Mouse (Mus musculus) hindbrain, postnatal 0 days (tissue): Measurements from ENCODE around the gene 4933402J07Rik. TPM values are rescaled to one million over a fixed set of nuclear protein-coding genes. Genes with fewer than 3 reads are reported as not detected.
A peak's percentile ranks its signal among the peaks of the same experiment; 100 is the strongest.

Experiments used
- ATAC-seq: fragments of 200-750 bp; cut with Nextera tagmentation; 2 replicates; pipeline ENCODE4 v1.8.0; 2017; ENCODE audit warnings: mild to moderate bottlenecking, moderate TSS enrichment, moderate library complexity
- DNase-seq: peaks from one replicate; pipeline ENCODE4 v3.0.0-alpha.2; 2015; ENCODE audit warnings: low spot score
- H3K27ac ChIP-seq: fragments of 300-500 bp; sonication (generic); 2 replicates; pipeline ENCODE4 v1.5.1; 2014; ENCODE audit warnings: mild to moderate bottlenecking
- H3K27me3 ChIP-seq: fragments of 300-500 bp; sonication (generic); 2 replicates; pipeline ENCODE4 v1.6.1; 2014; ENCODE audit warnings: low read length, mixed read lengths; ENCODE audit not compliant: insufficient read depth
- H3K36me3 ChIP-seq: fragments of 300-500 bp; sonication (generic); 2 replicates; pipeline ENCODE4 v1.6.1; 2014; ENCODE audit warnings: low read length, mixed read lengths; ENCODE audit not compliant: insufficient read depth
- H3K4me1 ChIP-seq: fragments of 300-500 bp; sonication (generic); 2 replicates; pipeline ENCODE4 v1.6.1; 2014; ENCODE audit warnings: antibody characterized with exemption, low read length, mixed read lengths; ENCODE audit not compliant: insufficient read depth
- H3K4me2 ChIP-seq: fragments of 300-500 bp; sonication (generic); 2 replicates; pipeline ENCODE4 v1.6.1; 2014; ENCODE audit warnings: low read depth, mild to moderate bottlenecking, low read length, moderate library complexity, mixed read lengths
- H3K4me3 ChIP-seq: fragments of 300-500 bp; sonication (generic); 2 replicates; pipeline ENCODE4 v1.5.1; 2014; ENCODE audit warnings: low read length
- H3K9ac ChIP-seq: fragments of 300-500 bp; sonication (generic); replicated peaks from 2 replicates; pipeline ENCODE4 v1.6.1; 2014; ENCODE audit warnings: mild to moderate bottlenecking, low read length, moderate library complexity, mixed read lengths
- H3K9me3 ChIP-seq: fragments of 300-500 bp; sonication (generic); 2 replicates; pipeline ENCODE4 v1.6.1; 2016; ENCODE audit warnings: low read length, mixed read lengths
- CTCF ChIP-seq: IDR thresholded peaks from 2 replicates; pipeline ENCODE4 v1.5.1; 2016; ENCODE audit warnings: antibody characterized with exemption, control low read depth, low read depth
- WGBS: fragments of 180-500 bp; shearing (Covaris S2); extraction: QIAGEN DNeasy Blood & Tissue Kit; methylation state at CpG from one replicate; pipeline ENCODE4 v1.1.7; 2014; 5-methylcytosine and 5-hydroxymethylcytosine counted together
- polyA plus RNA-seq: library from polyadenylated mRNA; unstranded; fragments of >200 nt; fragmentation: Nextera tagmentation; extraction: Ambion mirVana; gene quantifications from 2 replicates; pipeline ENCODE4 v1.2.1, GENCODE M21; 2015
- total RNA-seq: library from RNA; depleted of rRNA; stranded (reverse); fragments of >200 nt; gene quantifications from 2 replicates; pipeline ENCODE4 v1.2.3, GENCODE M21; 2014; rRNA removed

4933402J07Rik gene
- total and polyA plus RNA-seq, 2 experiments from 2014 or later: not detected

DNA sequence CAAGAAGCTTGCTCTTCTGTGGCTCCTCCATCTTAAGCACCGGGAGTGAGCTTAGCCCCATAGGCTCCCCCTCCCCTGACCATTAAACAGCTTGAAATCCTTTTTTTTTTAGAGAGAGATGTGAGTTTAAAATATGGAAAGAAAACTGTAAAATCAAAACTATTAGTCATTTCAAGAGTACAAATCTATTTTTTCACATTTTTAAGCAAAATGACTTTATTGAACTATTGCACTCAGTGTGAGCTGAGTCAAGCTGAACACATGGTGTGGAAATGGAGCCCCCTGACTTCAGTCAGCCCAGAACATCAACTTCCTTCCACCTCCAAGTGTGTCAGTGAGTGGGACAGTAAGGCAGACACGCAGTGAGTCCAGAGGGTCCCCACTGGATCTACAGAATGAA, 55.9 kb downstream of the 4933402J07Rik start:
- WGBS: 41% methylated on average over 2 of the region's 2 CpGs
- TF ChIP-seq CTCF: no peak
- no peaks in the 10 kb centered on the region for H3K36me3 ChIP-seq
- DNase-seq: no peak
- peak overlapping the region; percentile 48; the same call in 1 of the 2 replicates for H3K27ac ChIP-seq
- H3K9ac ChIP-seq: no peak overlapping the region
- no peak overlapping the region for H3K4me2 ChIP-seq
- no peak for ATAC-seq
- no peak overlapping the region for H3K4me3 ChIP-seq
- no peaks in the 10 kb centered on the region for H3K9me3 ChIP-seq
- peaks cover 12% of the 10 kb centered on the region for H3K4me1 ChIP-seq
- H3K27me3 ChIP-seq: no peaks in the 10 kb centered on the region

GRCm38 (mm10) chr8:87620225-87620624, 56.6 kb downstream of the 4933402J07Rik start:
- Histone ChIP-seq H3K9ac (no peak overlapping the region), H3K4me3 (no peak overlapping the region), H3K27me3 (no peaks in the 10 kb centered on the region), H3K4me2 (no peak overlapping the region), H3K27ac (peak overlapping the region; percentile 62; the same call in 1 of the 2 replicates), H3K4me1 (peaks cover 12% of the 10 kb centered on the region), H3K9me3 (no peaks in the 10 kb centered on the region), H3K36me3 (no peaks in the 10 kb centered on the region)
- WGBS: 47% methylated on average over 6 of the region's 6 CpGs
- DNase-seq (peak; percentile 76), ATAC-seq (peak; percentile 68; the same call in 1 of the 2 replicates)
- TF ChIP-seq CTCF: no peak

GRCm38 (mm10) chr8:87621181-87621580, 57.5 kb downstream of the 4933402J07Rik start:
- Histone ChIP-seq H3K9me3 (no peaks in the 10 kb centered on the region), H3K9ac (no peak overlapping the region), H3K4me3 (no peak overlapping the region), H3K4me2 (no peak overlapping the region), H3K27ac (peak overlapping the region; percentile 62), H3K27me3 (no peaks in the 10 kb centered on the region), H3K4me1 (peaks cover 12% of the 10 kb centered on the region), H3K36me3 (no peaks in the 10 kb centered on the region)
- no peak for TF ChIP-seq CTCF
- WGBS: 82% methylated on average over 12 of the region's 12 CpGs
- DNase-seq (no peak), ATAC-seq (0 out of 2 replicates have a peak, but pooled peaks have one; percentile 42)

- Histone ChIP-seq H3K9ac (no peak overlapping the region), H3K4me1 (no peaks in the 10 kb centered on the region), H3K27ac (no peak overlapping the region), H3K36me3 (no peaks in the 10 kb centered on the region), H3K4me2 (no peak overlapping the region), H3K4me3 (no peak overlapping the region), H3K9me3 (no peaks in the 10 kb centered on the region), H3K27me3 (no peaks in the 10 kb centered on the region)
- ATAC-seq: no peak
- TF ChIP-seq CTCF: no peak
- 46% methylated on average over 6 of the region's 6 CpGs for WGBS
- DNase-seq: no peak
Observed at GRCm38 (mm10) chr8:87629656-87630055, 66.0 kb downstream of the 4933402J07Rik start.

DNA sequence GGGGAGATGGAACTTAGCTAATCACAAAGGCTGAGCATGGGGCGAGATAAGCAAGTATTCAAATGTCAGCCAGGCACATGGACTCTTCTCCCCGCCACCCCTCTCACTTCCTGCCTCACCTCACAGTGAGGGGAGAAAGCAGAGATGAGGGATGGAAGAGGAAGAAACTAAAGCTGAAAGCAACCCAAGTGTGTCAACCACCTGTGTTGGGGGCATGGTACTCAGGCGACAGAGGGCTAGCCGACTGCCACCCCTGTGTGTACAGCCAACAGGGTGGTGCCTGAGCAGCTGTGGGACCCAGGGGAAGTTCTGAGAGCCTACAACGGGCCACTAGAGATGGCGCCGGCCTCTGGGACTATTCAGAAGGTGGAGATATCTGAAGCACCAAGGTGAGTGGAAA, 68.1 kb downstream of the 4933402J07Rik start:
- no peak overlapping the region for H3K27ac ChIP-seq
- TF ChIP-seq CTCF: no peak
- H3K9ac ChIP-seq: no peak overlapping the region
- no peaks in the 10 kb centered on the region for H3K4me1 ChIP-seq
- no peaks in the 10 kb centered on the region for H3K9me3 ChIP-seq
- no peak overlapping the region for H3K4me3 ChIP-seq
- H3K27me3 ChIP-seq: no peaks in the 10 kb centered on the region
- DNase-seq (no peak), ATAC-seq (no peak)
- H3K4me2 ChIP-seq: no peak overlapping the region
- 94% methylated on average over 7 of the region's 7 CpGs for WGBS
- H3K36me3 ChIP-seq: no peaks in the 10 kb centered on the region

- H3K36me3 ChIP-seq: no peaks in the 10 kb centered on the region
- no peak overlapping the region for H3K27ac ChIP-seq
- no peak for TF ChIP-seq CTCF
- WGBS: 78% methylated on average over 11 of the region's 11 CpGs
- no peak overlapping the region for H3K4me2 ChIP-seq
- H3K4me3 ChIP-seq: no peak overlapping the region
- no peaks in the 10 kb centered on the region for H3K27me3 ChIP-seq
- no peaks in the 10 kb centered on the region for H3K4me1 ChIP-seq
- no peak overlapping the region for H3K9ac ChIP-seq
- ATAC-seq: no peak
- no peaks in the 10 kb centered on the region for H3K9me3 ChIP-seq
- DNase-seq: no peak
Observed at GRCm38 (mm10) chr8:87636226-87636742, 72.6 kb downstream of the 4933402J07Rik start.

Other genes starting within 250 kb of the 4933402J07Rik start
- gene Cbln1, start 91.2 kb upstream of the 4933402J07Rik start, total RNA-seq: 163 and 181 TPM in 2 replicates
- gene Cbln1, start 91.2 kb upstream of the 4933402J07Rik start, polyA plus RNA-seq: 56.8 and 64.9 TPM in 2 replicates